Mouse (Mus musculus) thymus, adult 18-20 months (tissue): ENCODE data around the gene Pyroxd1.

ENCODE experiments used
- DNase-seq, 2 experiments: peaks; one replicate each; pipeline ENCODE4 v3.0.0; 2022; ENCODE audit warnings: mixed read lengths in 2 of 2

Gene Pyroxd1

GRCm38 (mm10) chr6:142377081-142377480 lies 31.6 kb downstream of the Pyroxd1 start:
- no peak for DNase-seq

DNA sequence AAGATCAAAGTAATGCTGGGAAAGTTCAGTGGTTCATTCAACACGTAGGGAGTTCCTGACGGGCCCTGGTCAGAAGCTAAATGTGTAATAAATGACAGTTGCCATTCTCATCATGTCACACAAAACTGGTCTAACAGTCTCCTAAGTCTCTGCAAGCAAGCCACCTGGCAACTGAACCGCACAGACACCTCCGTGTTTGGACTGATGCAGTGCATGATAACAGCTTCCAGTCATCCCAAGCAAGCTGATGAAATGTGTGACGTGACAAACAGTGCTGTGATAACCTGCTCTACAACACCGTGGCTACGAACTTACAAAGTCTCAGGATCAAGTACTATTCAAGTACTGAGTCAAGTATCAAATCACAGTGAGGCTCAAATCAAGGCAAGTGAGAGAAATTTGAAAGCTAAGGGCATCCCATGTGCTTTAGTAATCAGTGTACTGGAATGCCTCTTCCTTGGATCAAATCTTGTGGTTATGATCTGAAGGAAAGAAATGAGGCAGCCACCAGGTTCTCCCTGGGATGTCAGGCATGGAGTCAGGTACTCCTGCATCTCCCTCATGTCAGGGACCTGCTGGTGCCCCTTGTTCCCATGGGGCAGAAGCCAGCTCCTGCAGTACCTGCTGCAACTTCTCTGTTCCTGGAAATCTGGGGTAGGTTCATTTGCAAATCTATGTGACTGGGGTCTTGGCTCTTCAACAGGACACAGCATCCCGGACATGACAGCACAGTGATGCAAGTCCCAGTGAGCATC lies 33.3 kb downstream of the Pyroxd1 start:
- DNase-seq, result no peak

DNA sequence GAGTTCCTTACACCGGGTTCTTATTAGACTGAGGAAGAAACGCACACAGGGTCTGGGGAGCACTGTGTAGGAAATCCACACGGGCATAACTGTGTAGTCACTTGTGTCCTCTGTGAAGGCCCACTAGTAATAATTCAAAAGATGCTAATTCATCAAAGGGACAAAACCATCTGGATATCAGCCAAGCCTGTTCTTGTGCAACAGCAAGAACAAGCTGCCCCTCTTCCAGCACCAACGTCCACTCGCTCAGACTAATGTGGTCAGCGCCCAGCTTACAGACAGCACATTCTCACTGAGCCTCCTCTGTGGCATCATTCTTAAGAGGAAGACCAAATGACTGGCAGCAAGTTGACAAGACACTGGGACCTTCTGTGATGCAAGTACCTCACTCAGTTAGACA lies 34.5 kb downstream of the Pyroxd1 start:
- DNase-seq, result no peak

GRCm38 (mm10) chr6:142381615-142382014 lies 36.2 kb downstream of the Pyroxd1 start:
- DNase-seq, result no peak

GRCm38 (mm10) chr6:142384521-142384920 lies 39.1 kb downstream of the Pyroxd1 start:
- no peak for DNase-seq

GRCm38 (mm10) chr6:142386285-142387010 lies 41.0 kb downstream of the Pyroxd1 start:
- no peak for DNase-seq

DNA sequence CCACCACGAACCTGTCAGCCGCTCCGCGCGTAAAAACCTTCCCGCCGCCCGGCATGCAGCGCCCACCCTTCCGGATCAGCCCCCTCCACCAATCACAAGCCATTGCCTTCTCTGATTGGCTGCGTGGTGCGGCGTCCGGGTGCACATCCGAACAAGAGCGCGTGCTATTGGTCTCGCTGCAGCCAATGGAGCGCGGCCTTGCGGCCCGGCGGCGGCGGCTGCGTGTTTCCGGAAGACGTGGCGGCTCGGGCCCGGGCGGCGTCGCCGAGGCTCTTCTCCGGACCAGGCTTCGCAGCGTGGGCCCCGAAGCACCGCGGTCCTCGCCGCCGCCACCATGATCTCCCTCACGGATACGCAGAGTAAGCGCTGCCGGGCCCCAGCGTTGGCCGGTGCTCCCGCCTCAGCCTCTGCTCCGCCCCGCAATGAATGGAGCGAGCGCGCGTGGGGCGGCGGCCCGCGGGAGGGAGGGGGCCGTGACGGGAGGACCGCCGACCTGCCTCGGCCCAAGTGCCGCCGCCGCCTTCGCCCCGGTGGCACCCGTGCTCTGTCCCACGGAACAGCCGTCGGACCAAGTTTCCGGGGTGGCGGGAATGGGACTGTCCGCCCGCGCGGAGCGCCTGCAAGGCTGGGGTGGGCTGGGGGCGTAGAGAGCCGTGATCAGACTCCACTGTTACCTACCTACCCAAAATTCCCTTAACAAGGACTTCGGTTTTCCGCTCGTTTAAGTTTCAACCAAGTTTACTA lies 41.7 kb downstream of the Pyroxd1 start, which contains the start of the genes Recql and Golt1b:
TSS of gene Recql (minus strand) at position 77 of the 744 bp plus-strand sequence.
TSS of gene Golt1b (plus strand) at position 211 of the 744 bp plus-strand sequence.
- DNase-seq, result peak; percentile 96

- no peak for DNase-seq
These were observed 42.4 kb downstream of the Pyroxd1 start for GRCm38 (mm10) chr6:142387755-142388271.

DNA sequence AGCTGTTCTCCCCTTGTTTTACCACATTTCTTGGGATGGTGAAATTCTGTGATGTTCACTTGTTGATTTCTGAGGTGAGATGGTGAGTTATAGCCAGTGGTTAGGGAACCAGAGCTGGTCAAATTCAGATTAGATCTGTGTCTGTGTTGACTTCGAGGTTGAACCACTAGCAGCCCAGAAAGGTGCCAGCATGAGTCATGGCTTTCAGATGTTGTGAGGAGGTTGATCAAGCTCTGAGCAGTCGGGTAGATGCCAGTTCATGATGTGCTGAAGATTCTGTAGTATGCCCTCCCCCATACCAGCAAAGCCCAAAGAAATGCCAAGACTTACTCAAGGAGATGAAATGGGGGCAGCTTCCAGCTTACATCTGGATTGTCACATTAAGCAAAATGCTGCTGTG lies 43.6 kb downstream of the Pyroxd1 start:
- no peak for DNase-seq

- DNase-seq, result no peak
These were observed 46.9 kb downstream of the Pyroxd1 start for GRCm38 (mm10) chr6:142392312-142392711.

- DNase-seq, result no peak
These were observed 49.2 kb downstream of the Pyroxd1 start for GRCm38 (mm10) chr6:142394669-142395068.

GRCm38 (mm10) chr6:142395756-142396155 lies 50.3 kb downstream of the Pyroxd1 start:
- DNase-seq, result no peak

DNA sequence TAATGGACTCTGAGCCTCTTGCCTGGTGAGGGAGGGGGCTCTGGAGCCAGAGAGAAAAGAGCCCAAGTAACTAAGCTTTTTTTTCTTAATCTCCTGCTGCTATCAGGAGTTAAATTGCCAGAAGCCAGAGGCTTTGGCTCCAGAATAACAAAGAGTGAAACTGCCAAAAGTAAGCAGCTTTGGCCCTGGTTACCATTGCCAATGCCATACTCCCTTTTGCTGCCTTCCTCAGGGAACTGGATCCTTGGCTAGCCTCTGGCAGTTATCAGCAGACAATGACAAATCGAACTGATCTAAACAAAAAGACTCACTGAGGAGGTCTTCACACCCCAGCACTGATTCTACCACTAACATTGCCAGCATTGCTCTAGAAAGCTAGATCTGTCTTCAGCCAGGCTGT lies 65.7 kb downstream of the Pyroxd1 start:
- no peak for DNase-seq
